Mouse (Mus musculus) spleen, postnatal 36 days (tissue): Measurements from ENCODE around the gene Hoxb5.

Experiments used
- DNase-seq, 2 experiments: peaks; one replicate each; pipeline ENCODE4 v3.0.0; 2022; ENCODE audit warnings: low spot score in 2 of 2, mixed read lengths in 1 of 2

The Hoxb5 gene

DNA sequence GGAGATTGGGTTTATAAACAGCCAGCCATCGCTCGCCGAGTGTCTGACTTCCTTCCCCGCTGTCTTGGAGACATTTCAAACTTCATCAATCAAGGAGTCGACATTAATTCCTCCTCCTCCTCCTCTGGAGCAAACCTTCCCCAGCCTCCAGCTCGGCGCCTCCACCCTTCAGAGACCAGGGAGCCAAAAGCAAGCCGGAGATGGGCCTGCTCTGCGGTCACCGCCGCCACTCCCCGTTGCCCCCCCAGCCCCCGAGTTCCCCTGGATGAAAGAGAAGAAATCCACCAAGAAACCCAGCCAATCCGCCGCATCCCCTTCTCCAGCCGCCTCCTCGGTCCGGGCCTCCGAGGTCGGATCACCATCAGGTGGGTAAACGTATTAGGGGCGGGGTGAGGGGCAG is 48.7 kb downstream of the Hoxb5 start:
- no peak for DNase-seq

DNA sequence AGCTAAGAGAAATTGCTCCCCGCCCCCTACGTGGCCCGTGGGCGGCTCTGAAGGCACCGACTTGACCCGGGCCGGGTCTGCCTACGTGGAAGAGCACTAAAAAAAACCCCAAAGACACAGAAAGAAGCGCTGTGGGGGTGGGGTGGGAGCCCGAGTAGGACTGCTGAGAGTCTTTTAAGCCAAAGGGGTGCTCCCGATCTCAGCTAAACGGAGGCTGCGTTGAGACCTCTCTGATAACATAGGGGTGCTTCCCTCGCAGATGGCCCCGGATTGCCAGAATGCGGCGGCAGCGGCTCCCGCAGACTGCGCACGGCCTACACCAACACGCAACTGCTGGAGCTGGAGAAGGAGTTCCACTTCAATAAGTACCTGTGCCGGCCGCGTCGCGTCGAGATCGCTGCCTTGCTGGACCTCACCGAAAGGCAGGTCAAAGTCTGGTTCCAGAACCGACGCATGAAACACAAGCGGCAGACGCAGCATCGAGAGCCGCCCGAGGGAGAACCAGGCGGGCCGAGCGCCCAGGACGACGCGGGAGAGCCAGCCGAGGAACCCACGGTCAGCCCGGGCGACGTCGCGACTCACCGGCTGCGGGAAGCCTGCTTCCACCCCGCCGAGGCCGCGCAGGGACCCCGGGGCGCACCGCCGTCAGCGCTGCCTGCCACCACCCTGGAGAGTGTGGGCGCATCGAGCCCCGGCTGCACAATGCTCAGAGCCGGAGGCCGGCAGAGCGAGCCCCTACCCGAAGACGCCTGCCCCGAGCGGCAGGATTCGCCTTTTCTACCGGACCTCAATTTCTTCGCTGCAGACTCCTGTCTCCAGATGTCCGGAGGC is 49.8 kb downstream of the Hoxb5 start:
- no peak for DNase-seq

DNA sequence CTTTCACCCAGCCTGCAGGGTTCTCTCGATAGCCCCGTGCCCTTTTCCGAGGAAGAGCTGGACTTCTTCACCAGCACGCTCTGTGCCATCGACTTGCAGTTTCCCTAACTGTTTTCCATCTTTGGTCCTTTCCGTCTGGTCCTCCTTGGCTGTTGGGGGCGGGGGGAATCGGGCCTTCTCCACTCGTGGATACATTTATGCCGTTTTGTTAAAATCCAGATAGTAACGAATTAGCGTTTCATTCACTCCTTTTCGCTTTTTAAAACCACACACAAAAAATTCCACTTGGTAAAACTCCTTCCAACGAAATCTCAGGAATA is 50.3 kb downstream of the Hoxb5 start:
- DNase-seq = no peak

DNA sequence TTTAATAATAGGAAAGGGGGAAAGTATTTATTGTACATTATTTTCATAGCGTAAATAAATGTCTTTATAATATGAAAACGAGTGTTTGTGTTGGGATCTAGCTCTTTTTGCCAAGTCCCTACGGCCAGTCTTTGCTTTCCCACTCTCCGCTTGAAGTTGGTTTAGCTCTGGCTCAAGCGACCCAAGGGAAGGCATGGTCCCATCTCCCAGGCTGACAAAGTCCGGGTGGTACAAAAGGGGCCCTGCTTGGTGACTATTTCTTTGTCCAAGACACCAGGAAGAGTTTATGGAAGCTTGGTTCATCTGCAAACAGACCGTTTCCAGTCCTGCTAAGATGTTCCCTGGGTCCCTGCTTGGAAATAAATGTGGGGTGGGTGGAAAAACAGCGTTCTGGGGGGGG is 50.8 kb downstream of the Hoxb5 start:
- no peak for DNase-seq

DNA sequence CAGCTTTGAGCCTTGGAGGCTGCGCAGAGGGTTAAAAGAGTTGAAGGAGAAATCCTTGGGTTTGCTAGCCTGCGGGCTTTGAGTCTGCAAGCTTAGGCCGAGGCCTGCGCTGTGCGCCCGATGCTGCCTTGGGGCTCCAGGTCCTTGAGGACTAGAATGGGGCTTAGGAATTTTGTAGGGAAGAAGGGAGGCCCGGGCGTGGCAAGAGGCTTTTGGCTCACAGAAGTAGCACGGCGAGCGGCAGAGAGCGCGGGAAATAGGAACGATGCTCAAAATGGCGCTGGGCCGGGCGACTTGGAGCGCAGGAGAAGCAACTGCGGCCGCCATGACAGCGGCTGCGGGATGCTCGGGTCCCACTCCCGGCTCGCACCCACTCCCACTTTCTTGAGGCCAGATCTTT is 51.2 kb downstream of the Hoxb5 start:
- no peak for DNase-seq

DNA sequence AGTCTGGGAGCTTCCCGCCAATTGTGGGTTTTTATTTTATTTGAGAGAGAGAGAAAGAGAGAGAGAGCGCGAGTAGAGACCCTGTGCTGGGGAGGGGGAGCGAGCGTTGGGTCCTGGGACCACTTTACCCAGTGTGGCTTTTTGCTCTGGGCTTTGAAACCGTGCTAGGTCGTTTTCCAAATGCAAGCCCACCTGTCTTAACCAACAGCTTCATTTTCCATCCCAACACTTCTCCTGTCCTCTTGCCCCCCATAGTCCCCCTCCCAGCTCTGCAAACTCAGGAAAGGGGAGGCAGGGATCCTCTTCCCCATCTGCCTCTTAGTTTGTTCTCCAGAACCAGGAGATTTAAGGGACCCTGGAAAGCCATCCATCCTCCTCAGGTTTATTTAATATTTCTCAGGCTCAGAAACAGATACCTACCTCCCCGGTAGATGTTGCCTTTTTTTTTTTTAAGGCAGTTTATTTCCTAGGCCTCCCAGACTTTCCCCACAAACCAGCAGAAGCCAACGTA is 51.7 kb downstream of the Hoxb5 start:
- DNase-seq = no peak
